Mouse (Mus musculus) liver, embryonic 14.5 days (tissue): ENCODE results near the gene Gm17657.

Experiments used
- CTCF ChIP-seq: IDR thresholded peaks from 2 replicates; pipeline ENCODE4 v1.5.1; 2016; ENCODE audit warnings: antibody characterized with exemption, low read depth, control low read depth
- EP300 ChIP-seq: IDR thresholded peaks from 2 replicates; pipeline ENCODE4 v1.6.1; 2016; ENCODE audit warnings: antibody characterized with exemption, low read depth

DNA sequence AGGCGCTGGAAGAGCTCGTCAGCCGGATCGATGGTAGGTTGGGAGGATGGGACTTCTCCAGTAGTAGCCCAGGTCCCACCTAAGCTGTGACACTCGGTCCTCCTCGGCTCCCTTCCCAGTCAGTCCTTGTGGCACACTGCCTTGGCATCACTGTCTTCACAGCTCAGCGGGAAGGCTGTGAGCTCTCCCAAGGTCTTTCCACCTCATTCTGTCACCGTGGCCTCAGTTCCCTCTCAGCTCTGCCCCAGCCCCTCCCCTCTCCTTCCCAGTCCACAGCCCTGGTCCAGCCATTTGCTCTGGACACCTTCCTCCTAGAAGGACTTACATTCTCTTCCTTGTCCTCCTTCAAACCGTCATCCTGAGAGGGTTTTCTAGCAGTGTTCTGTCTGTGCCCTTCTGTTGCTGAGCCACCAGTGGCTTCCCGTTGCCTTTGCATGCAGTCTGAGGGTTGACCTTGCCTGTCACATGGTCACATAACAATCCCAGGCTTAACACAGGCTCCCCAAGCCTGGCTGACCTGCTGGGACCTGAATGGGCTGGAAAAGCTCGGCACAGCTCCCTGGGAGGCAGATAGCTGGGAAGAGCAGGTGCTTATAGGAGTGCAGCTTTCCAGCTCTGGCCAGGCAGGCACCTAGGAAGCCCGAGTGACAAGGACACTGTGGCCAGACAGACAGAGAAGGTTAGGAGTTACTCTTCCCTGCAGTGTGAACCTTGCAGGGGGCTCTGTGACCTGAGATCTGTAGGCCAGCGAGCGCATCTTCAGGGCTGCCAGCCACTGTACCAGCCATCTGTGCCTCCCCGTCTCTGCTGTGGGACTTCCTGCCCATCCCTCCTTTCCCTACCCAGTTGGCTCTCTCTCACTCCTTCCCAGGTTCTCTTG, 46.7 kb upstream of the Gm17657 start:
- no peak for TF ChIP-seq CTCF
- no peak for TF ChIP-seq EP300
